Mouse (Mus musculus) kidney, adult 2 months (tissue): Measurements from ENCODE around the gene Tnfrsf8.

Source experiments
- CTCF ChIP-seq: fragments of 200-500 bp; conservative IDR thresholded peaks from 2 replicates; pipeline ENCODE4 v1.5.1; 2011; ENCODE audit warnings: low read depth, mild to moderate bottlenecking, control low read depth, low read length, moderate library complexity, mixed read lengths; ENCODE audit not compliant: insufficient read depth, insufficient read length
- POLR2A ChIP-seq: fragments of 200-500 bp; IDR thresholded peaks from one replicate; pipeline ENCODE4 v1.6.1; 2011; ENCODE audit warnings: low read depth, low read length, control low read depth

DNA sequence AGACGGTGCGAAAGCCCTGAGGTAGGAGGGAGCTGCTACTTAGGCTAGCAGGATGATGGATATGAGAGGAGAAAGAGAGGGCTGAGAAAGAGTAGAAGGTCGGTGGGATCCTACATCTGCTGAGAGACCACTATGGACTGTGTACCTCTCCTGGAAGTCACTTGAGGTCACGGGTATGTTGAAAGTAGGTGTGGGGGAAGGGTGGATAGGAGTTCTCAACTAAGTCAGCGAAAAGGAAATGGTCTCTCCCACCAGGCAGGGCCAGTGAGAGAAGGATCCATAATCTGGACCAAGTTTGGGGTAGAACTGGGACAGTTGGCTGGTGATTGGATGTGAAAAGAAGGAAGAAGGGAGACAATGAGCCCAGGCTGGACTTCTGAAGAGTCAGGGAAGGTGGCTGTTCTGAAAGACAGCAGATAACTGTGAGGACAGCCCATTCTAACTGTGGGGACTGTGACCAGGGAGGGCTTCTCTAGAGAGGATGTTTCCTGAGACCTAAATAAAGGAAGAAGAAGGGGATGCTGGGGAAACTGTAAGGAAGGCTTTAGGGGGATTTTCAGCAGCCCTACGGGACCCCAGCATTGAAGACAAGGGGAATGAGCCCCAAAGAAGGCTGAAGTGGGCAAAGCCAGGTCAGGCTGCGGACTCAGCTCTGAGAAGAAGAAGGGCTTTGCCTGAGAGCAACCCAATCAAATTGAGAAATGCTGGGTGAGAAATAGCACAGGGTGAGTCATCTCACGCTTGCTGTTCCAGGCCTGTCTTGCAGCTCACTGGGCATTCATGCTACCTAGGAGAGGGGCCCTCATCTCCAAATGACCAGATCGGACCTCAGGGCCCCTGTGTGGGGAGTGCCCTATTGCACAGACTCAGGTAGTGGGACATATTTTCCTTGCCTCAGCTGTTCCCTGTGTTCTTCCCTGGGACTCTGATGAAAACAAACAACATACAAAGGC lies 23.2 kb upstream of the Tnfrsf8 start:
- TF ChIP-seq CTCF: no peak
- no peak for TF ChIP-seq POLR2A
